Mouse (Mus musculus) neutrophil, adult 83 days (primary cell): ENCODE results near the gene Nlrc3. TPM values are rescaled to one million over a fixed set of nuclear protein-coding genes. Genes with fewer than 3 reads are reported as not detected.

Experiments
- total RNA-seq, 2 experiments: library from RNA; stranded (reverse); gene quantifications; one replicate each; pipeline ENCODE4 v1.2.4; 2023

Gene Nlrc3
- total RNA-seq: 1 to 10 TPM in 1 of 2 experiments, under 1 TPM in 1; 0.90 to 1.6 TPM

DNA sequence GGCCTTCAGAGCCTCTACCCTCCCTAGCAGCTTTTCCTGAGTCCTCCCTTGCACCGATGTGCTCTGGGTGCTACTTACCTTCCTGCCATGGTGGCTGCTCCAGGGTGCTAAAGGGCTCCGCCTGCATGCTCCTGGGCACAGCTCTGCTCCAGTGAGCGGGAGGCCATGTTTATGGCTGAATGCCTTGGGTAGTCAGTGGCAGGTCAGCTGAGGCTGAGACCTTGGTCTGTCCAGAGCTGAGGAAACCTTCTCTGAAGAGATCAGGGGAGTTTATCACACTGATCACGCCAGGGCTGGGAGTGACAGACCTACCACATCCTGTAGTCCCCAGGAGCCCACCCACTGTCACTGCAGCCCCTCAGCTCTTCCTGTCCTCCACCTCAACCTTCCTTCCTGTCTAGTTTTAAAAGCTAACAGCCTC lies at the start of gene Nlrc3:
Nlrc3 (minus strand) TSS at position 382 of the 421 bp plus-strand sequence.

DNA sequence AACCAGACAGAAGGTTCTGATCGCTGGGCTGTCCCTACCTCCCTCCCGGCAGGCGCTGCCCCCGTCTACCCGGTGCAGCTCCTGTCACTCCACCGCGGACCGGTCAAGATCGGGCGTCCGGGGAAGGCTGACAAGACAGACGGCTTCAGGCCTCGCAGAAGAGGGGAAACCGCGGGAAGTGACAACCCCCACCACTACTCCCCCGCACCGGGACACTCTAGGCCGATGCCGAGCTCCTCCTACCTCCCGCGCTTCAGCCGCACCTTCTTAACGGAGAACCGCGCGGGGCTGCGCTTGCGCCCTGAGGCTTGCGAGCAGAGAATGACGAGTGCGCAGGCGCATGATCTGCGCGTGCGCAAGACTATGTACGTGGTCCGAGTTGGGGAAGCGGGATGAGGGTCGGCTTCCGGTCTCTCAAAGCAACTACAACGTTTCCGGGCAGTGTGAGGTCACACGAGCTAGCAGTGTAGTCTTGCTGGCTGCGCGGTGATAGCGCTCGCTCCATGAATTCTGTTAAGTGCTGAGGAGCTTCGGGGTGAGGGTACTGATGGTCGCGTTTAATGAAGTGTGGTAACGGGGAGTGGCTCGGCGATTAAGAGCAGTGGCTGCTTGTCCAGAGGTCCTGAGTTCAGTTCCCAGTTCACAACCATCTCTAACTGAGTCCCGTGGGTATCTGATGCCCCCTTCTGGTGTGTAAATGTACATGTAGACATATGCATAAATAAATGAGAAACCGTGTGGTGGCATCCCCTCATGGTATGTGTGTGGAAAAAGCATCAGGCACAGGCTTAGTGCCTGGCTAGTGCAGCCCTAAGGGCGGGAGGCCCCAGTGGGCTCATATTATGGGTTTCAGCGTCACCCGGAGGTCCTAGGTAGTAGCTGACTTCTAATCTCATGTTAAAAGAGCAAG lies 27.3 kb upstream of the Nlrc3 start, which contains the start of gene Slx4:
Slx4 (minus strand) TSS at position 282 of the 910 bp plus-strand sequence.

DNA sequence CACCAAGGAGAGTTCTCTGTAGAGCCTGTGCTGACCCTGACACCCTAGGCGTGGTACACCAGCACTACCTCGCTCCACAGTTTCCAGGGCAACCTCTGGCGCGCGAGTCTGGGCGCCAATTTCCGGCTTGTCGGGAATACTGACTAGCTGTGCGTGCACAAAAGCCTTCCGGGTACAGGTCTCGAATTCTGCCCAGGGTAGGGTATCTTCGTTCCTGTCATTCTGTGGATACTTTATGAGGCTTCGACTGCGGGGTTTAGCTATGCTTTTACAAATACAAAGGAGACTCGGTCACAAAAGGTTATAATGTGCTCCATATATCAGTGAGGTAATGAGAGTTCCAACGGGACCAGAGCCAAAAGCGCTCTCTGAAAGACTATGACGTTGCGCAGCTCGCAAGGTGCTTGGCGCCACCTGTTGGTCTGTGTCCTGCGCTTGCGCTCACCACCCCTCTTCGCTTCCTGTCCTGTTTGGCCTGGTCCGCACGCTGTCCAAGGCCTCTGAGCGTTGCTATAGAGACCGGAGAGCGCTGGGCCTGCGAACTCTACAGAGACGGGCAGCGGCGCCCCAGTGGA lies 67.8 kb downstream of the Nlrc3 start, which contains the start of the genes 1700037C18Rik and Cluap1:
1700037C18Rik (minus strand) TSS at position 153 of the 575 bp plus-strand sequence.
Cluap1 (plus strand) TSS at position 265 of the 575 bp plus-strand sequence.

Other genes with a start within 250 kb of the Nlrc3 start
- 10 to 100 TPM; 28.8 to 31.1 TPM for gene Zfp263, start 232.5 kb downstream of the Nlrc3 start, total RNA-seq
- not detected for gene Olfr15, start 145.8 kb downstream of the Nlrc3 start, total RNA-seq
- gene Zfp174, start 129.4 kb downstream of the Nlrc3 start, total RNA-seq: under 1 TPM; 0.31 to 0.35 TPM
- 100 to 1,000 TPM; 118 to 123 TPM for gene Naa60, start 104.3 kb downstream of the Nlrc3 start, total RNA-seq
- gene Zfp597, start 92.1 kb downstream of the Nlrc3 start, total RNA-seq: 10 to 100 TPM; 20.3 to 24.6 TPM
- gene Gm20695, start 92.0 kb downstream of the Nlrc3 start, total RNA-seq: 1 to 10 TPM in 1 of 2 experiments, under 1 TPM in 1; 0.46 to 1.1 TPM
- 1 to 10 TPM; 4.1 to 6.1 TPM for gene 1700037C18Rik, start 67.9 kb downstream of the Nlrc3 start, total RNA-seq
- 10 to 100 TPM; 10.7 to 12.0 TPM for gene Cluap1, start 67.8 kb downstream of the Nlrc3 start, total RNA-seq
- 10 to 100 TPM; 30.5 to 31.5 TPM for gene Slx4, start 27.1 kb upstream of the Nlrc3 start, total RNA-seq
- not detected for gene Dnase1, start 60.3 kb upstream of the Nlrc3 start, total RNA-seq
- 10 to 100 TPM; 32.3 to 36.0 TPM for gene Trap1, start 101.2 kb upstream of the Nlrc3 start, total RNA-seq
- gene Crebbp, start 237.4 kb upstream of the Nlrc3 start, total RNA-seq: 10 to 100 TPM; 73.9 to 82.0 TPM